Comparison of ENCODE assay signal across 9 mouse cellular contexts in genomic region chr4:128803569-128803968, GRCm38 (mm10). TPM values are rescaled to one million over a fixed set of nuclear protein-coding genes. Genes with fewer than 3 reads are reported as not detected.
A peak's percentile ranks its signal among the peaks of the same experiment; 100 is the strongest.
DNase-seq lines count a peak whose midpoint lies in the region; ATAC-seq lines count a peak whose summit lies in the region.
"Had no signal": no experiment of that assay in that cellular context is flagged by ENCODE, and none has a peak within 500 bp of the region (broad histone marks: within the 10 kb centered on the region; RNA-seq: fewer than 3 reads in every experiment).

No protein-coding gene starts in this region.

- H3K27ac ChIP-seq in limb, embryonic 13.5 days, result peak overlapping the region; percentile 99; the same call in 1 of the 2 replicates
- 0 out of 2 replicates have a peak overlapping the region, but pooled peaks have one; percentile 93 for H3K27ac ChIP-seq in stomach, embryonic 15.5 days

- no peaks in the 10 kb centered on the region for H3K27me3 ChIP-seq in limb, embryonic 13.5 days
- H3K27me3 ChIP-seq in stomach, embryonic 15.5 days (replicated peaks), result no peaks in the 10 kb centered on the region

- DNase-seq in cerebellum, adult 8-10 months, result peak; percentile 2
- no peak for DNase-seq in cerebellum, postnatal 4 days (ENCODE audit: low spot score in 2 of 2)
- DNase-seq in lung, postnatal 10 days, result peak; percentile 37
- DNase-seq in lung, postnatal 25 days (ENCODE audit: low spot score), result no peak
- no peak for DNase-seq in ovary, postnatal 36 days (ENCODE audit: low spot score)
- no peak for DNase-seq in layer of hippocampus, adult 18-20 months (ENCODE audit: low spot score in 2 of 2)
- DNase-seq: cerebellum, adult 2 months had no signal

- peak overlapping the region; percentile 99 for H3K4me2 ChIP-seq in limb, embryonic 13.5 days (replicated peaks)
- peak overlapping the region; percentile 68 for H3K4me2 ChIP-seq in stomach, embryonic 15.5 days

- H3K9ac ChIP-seq in limb, embryonic 13.5 days, result peak overlapping the region; percentile 100
- no peak overlapping the region for H3K9ac ChIP-seq in stomach, embryonic 15.5 days

- peaks cover 6% of the 10 kb centered on the region for H3K36me3 ChIP-seq in limb, embryonic 13.5 days
- H3K36me3 ChIP-seq in stomach, embryonic 15.5 days, result no peaks in the 10 kb centered on the region

- H3K9me3 ChIP-seq in limb, embryonic 13.5 days, result no peaks in the 10 kb centered on the region
- H3K9me3 ChIP-seq in stomach, embryonic 15.5 days, result no peaks in the 10 kb centered on the region

- H3K4me3 ChIP-seq in limb, embryonic 13.5 days, result peak overlapping the region; percentile 86
- H3K4me3 ChIP-seq in stomach, embryonic 15.5 days (replicated peaks), result no peak overlapping the region; the same call in 1 of the 2 replicates

- 49% methylated on average over 5 of the region's 5 CpGs for WGBS in limb, embryonic 13.5 days
- WGBS in stomach, embryonic 15.5 days, result 43% methylated on average over 5 of the region's 5 CpGs

- H3K4me1 ChIP-seq in limb, embryonic 13.5 days, result peaks cover 70% of the 10 kb centered on the region
- peaks cover 34% of the 10 kb centered on the region for H3K4me1 ChIP-seq in stomach, embryonic 15.5 days

- ATAC-seq in limb, embryonic 13.5 days (ENCODE audit: low FRiP score, low read depth), result no peak
- no peak for ATAC-seq in stomach, embryonic 15.5 days (ENCODE audit: insufficient read depth, low FRiP score, low read depth)

RNA-seq across cellular contexts. Expression of gene Zfp362, which starts 2.3 kb away (rescaled TPM):
- polyA plus RNA-seq in limb, embryonic 13.5 days (2015; fragmentation: Nextera tagmentation; extraction: Ambion mirVana), result 48.9 and 50.3 TPM in 2 replicates
- 22.8 and 26.6 TPM in 2 replicates for polyA plus RNA-seq in stomach, embryonic 15.5 days (2015; fragmentation: Nextera tagmentation; extraction: Ambion mirVana)
- 10 to 100 TPM; 24.3 to 25.4 TPM for total RNA-seq in layer of hippocampus, adult 18-20 months (2021)

RNA-seq across cellular contexts. Expression of gene A3galt2, which starts 48.4 kb away (rescaled TPM):
- polyA plus RNA-seq in limb, embryonic 13.5 days (2015; fragmentation: Nextera tagmentation; extraction: Ambion mirVana), result 0.09 and 0.15 TPM in 2 replicates
- 0.09 and 0.14 TPM in 2 replicates for polyA plus RNA-seq in stomach, embryonic 15.5 days (2015; fragmentation: Nextera tagmentation; extraction: Ambion mirVana)
- total RNA-seq in layer of hippocampus, adult 18-20 months (2021), result under 1 TPM; 0.28 to 0.35 TPM

Comparison
In these comparisons a context has a peak if more than half of its experiments do, and no peak if none do; other contexts are left out.
1. DNase-seq: peak in cerebellum, adult 8-10 months (single experiment) and lung, postnatal 10 days (single experiment); none in cerebellum, postnatal 4 days (0 of 2), lung, postnatal 25 days (single experiment), ovary, postnatal 36 days (single experiment) and layer of hippocampus, adult 18-20 months (0 of 2).